Mouse (Mus musculus): ENCODE measurements around the gene Snn. TPM values are rescaled to one million over a fixed set of nuclear protein-coding genes. Genes with fewer than 3 reads are reported as not detected.
"Not testable (repeated sequence)": the region's sequence is repeated elsewhere in the genome, so short reads cannot be mapped to it uniquely, and the experiment has no call there.

Gene Snn
- 31.0 TPM for polyA plus RNA-seq (2012; fragmentation: generic; extraction: Trizol)

DNA sequence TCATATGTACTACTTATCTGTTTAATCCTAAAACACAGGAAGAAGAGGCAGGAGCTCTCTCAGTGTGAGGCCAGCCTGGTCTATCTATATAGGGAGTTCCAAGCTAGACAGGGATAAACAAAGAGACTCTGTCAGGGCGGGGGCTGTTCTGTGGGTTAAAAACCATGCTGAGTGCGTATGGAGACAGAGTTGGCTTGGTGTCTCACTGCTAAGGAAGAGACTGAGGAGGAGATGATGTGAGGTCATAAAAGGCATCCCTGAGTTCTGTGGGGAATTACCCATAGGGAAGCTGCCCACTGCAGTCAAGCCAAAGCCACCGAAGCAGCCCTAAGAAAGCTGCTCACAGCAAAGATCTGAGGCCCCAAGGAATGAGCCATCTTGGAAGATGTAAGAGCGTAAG is at the start of gene Snn:
TSS of gene Snn (plus strand) at position 301 of the 400 bp plus-strand sequence.
- H3K27me3 ChIP-seq (ENCODE audit: control insufficient read depth, insufficient read depth, insufficient read length), result no peaks in the 10 kb centered on the region
- no peak for TF ChIP-seq USF1 (IDR thresholded peaks at IDR 0.05; ENCODE audit: low read depth)
- TF ChIP-seq MYOG (IDR thresholded peaks at IDR 0.05; ENCODE audit: control insufficient read depth in 1 of 3, insufficient read depth in 1 of 3, insufficient read length in 2 of 3, low read depth in 2 of 3), result no peak
- TF ChIP-seq TCF12 (IDR thresholded peaks at IDR 0.05; ENCODE audit: insufficient read depth, poor library complexity, severe bottlenecking), result no peak
- TF ChIP-seq CEBPB (IDR thresholded peaks at IDR 0.05; ENCODE audit: insufficient read depth, poor library complexity, severe bottlenecking), result no peak
- no peak for TF ChIP-seq REST (IDR thresholded peaks at IDR 0.05; ENCODE audit: insufficient read depth, insufficient read length)
- TF ChIP-seq POLR2AphosphoS2 (IDR thresholded peaks at IDR 0.05; ENCODE audit: insufficient read length, low read depth), result no peak
- no peak for TF ChIP-seq E2F4 (IDR thresholded peaks at IDR 0.05; ENCODE audit: insufficient read depth)
- TF ChIP-seq SRF (IDR thresholded peaks at IDR 0.05; ENCODE audit: control insufficient read depth, insufficient read length, low read depth), result no peak
- no peak for TF ChIP-seq TCF3 (IDR thresholded peaks at IDR 0.05; ENCODE audit: insufficient read length, low read depth)
- no peaks in the 10 kb centered on the region for H3K36me3 ChIP-seq (ENCODE audit: control insufficient read depth, insufficient read depth)
- no peak within 1 kb of the TSS for H3ac ChIP-seq (ENCODE audit: control insufficient read depth, insufficient read length)
- no peak within 1 kb of the TSS for H3K4me3 ChIP-seq
- H3K79me2 ChIP-seq (ENCODE audit: control insufficient read depth, insufficient read depth), result no peaks in the 10 kb centered on the region
- no peak within 1 kb of the TSS for H3K4me2 ChIP-seq (ENCODE audit: low read depth)

DNA sequence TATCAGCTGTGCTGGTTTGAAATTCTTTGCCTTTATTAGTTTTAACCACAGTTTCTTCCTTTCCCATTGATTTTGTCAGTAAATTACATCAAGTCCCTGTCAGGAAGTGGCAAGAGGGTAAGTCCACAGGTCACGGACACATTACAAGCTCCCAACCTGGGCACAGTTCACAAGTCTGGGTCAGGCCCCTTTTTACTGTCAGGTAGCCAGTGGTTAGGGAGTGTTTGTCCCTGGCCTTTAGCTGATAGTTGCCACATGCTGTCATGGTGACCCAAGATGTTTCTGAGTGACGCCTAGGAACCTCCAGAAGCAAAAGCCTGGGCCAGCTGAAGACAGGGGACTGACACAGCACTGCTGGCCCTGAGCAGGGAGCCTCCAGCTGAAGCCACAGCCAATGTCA is 49.5 kb upstream of the Snn start:
- Histone ChIP-seq H3K4me3 (no peak overlapping the region), H3K4me2 (ENCODE audit: low read depth) (no peak overlapping the region), H3ac (ENCODE audit: control insufficient read depth, insufficient read length) (no peak overlapping the region), H3K27me3 (ENCODE audit: control insufficient read depth, insufficient read depth, insufficient read length) (no peaks in the 10 kb centered on the region), H3K79me2 (ENCODE audit: control insufficient read depth, insufficient read depth) (no peaks in the 10 kb centered on the region), H3K36me3 (ENCODE audit: control insufficient read depth, insufficient read depth) (no peaks in the 10 kb centered on the region)
- TF ChIP-seq POLR2A (IDR thresholded peaks at IDR 0.05; ENCODE audit: insufficient read length, low read depth) (no peak), MYOD1 (IDR thresholded peaks at IDR 0.05; ENCODE audit: control insufficient read depth in 1 of 3, insufficient read length in 2 of 3, low read depth in 2 of 3) (no peak), CEBPB (IDR thresholded peaks at IDR 0.05; ENCODE audit: insufficient read depth, poor library complexity, severe bottlenecking) (no peak), TCF12 (IDR thresholded peaks at IDR 0.05; ENCODE audit: insufficient read depth, poor library complexity, severe bottlenecking) (no peak), REST (IDR thresholded peaks at IDR 0.05; ENCODE audit: insufficient read depth, insufficient read length) (no peak), TCF3 (IDR thresholded peaks at IDR 0.05; ENCODE audit: insufficient read length, low read depth) (no peak), POLR2AphosphoS2 (IDR thresholded peaks at IDR 0.05; ENCODE audit: insufficient read length, low read depth) (no peak), MYOG (IDR thresholded peaks at IDR 0.05; ENCODE audit: control insufficient read depth in 1 of 3, insufficient read depth in 1 of 3, insufficient read length in 2 of 3, low read depth in 2 of 3) (no peak), MAX (IDR thresholded peaks at IDR 0.05; ENCODE audit: low read depth) (no peak), E2F4 (IDR thresholded peaks at IDR 0.05; ENCODE audit: insufficient read depth) (no peak), SRF (IDR thresholded peaks at IDR 0.05; ENCODE audit: control insufficient read depth, insufficient read length, low read depth) (no peak), USF1 (IDR thresholded peaks at IDR 0.05; ENCODE audit: low read depth) (no peak)

DNA sequence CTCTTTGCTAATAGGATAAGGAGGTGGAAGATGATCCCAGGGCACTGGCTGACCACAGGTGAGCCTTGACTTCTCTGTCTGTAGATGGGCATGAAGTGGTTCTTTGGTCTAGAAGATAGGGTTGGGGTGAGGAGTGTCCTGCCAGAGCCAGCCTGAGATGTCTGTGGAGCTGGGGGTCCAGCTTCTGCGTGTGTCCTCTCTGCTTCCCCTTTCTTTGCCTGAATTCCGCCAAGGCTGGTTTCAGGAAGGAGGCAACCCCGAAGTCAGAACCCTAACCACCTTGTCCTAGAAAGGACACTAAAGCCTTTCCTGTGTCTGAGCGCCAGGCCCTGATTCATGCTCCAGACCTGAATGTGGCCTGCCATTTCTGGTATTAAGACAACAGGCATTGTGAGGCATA is 48.8 kb upstream of the Snn start:
- Histone ChIP-seq H3K79me2 (ENCODE audit: control insufficient read depth, insufficient read depth) (no peaks in the 10 kb centered on the region), H3K4me2 (ENCODE audit: low read depth) (peak overlapping the region; percentile 49), H3K36me3 (ENCODE audit: control insufficient read depth, insufficient read depth) (no peaks in the 10 kb centered on the region), H3ac (ENCODE audit: control insufficient read depth, insufficient read length) (no peak overlapping the region), H3K4me3 (no peak overlapping the region), H3K27me3 (ENCODE audit: control insufficient read depth, insufficient read depth, insufficient read length) (no peaks in the 10 kb centered on the region)
- no peak for TF ChIP-seq CEBPB (IDR thresholded peaks at IDR 0.05; ENCODE audit: insufficient read depth, poor library complexity, severe bottlenecking)
- TF ChIP-seq MAX (IDR thresholded peaks at IDR 0.05; ENCODE audit: low read depth), result no peak
- TF ChIP-seq MYOG (IDR thresholded peaks at IDR 0.05; ENCODE audit: control insufficient read depth in 1 of 3, insufficient read depth in 1 of 3, insufficient read length in 2 of 3, low read depth in 2 of 3), result no peak
- TF ChIP-seq TCF12 (IDR thresholded peaks at IDR 0.05; ENCODE audit: insufficient read depth, poor library complexity, severe bottlenecking), result no peak
- TF ChIP-seq SRF (IDR thresholded peaks at IDR 0.05; ENCODE audit: control insufficient read depth, insufficient read length, low read depth), result no peak
- no peak for TF ChIP-seq POLR2A (IDR thresholded peaks at IDR 0.05; ENCODE audit: insufficient read length, low read depth)
- TF ChIP-seq USF1 (IDR thresholded peaks at IDR 0.05; ENCODE audit: low read depth), result no peak
- no peak for TF ChIP-seq REST (IDR thresholded peaks at IDR 0.05; ENCODE audit: insufficient read depth, insufficient read length)
- no peak for TF ChIP-seq MYOD1 (IDR thresholded peaks at IDR 0.05; ENCODE audit: control insufficient read depth in 1 of 3, insufficient read length in 2 of 3, low read depth in 2 of 3)

DNA sequence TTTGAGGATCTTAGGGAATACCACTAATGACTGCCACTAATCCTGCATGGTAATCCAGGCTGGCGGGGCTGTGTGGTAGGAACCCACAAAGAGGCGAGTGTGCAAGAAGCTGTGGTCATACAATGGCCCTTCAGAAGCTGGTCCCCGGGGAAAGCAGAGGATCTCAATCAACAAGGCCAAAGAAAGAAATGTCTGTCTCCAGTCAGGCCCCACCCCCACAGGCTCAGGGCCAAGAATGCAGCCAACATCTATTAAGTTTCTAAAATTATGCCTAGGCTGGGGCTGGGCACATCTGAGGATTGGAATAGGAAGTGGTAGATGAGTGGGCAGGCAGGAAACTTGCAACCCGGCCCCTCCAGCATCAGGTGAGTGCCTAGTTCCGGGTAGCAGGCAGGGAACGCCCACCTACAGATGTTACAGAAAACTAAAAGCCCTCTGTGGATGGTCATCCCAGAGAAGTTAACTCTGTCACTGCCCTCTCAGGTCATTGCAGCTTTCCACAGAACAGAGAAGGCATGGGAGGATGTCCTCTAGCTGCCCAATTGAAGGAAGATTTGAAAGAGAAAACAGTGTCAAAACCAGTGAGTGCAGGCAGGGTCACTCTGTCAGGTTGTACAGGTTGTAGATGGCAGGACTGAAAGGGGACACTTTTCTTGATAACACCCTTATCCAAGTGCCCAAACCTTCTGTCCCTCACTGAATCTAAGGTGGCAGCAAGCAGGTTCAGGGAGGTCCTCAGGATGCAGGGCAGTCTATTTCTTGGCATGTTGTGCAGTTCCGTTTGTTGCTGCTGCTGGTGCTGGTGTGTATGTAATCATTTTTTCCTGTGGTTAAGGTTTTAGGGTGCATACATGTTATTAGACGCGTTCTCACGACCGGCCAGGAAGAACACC is 47.9 kb upstream of the Snn start:
- Histone ChIP-seq H3K4me2 (ENCODE audit: low read depth) (peak overlapping the region; percentile 49), H3K27me3 (ENCODE audit: control insufficient read depth, insufficient read depth, insufficient read length) (no peaks in the 10 kb centered on the region), H3K4me3 (no peak overlapping the region), H3ac (ENCODE audit: control insufficient read depth, insufficient read length) (no peak overlapping the region), H3K79me2 (ENCODE audit: control insufficient read depth, insufficient read depth) (no peaks in the 10 kb centered on the region), H3K36me3 (ENCODE audit: control insufficient read depth, insufficient read depth) (no peaks in the 10 kb centered on the region)
- TF ChIP-seq MYOG (IDR thresholded peaks at IDR 0.05; ENCODE audit: control insufficient read depth in 1 of 3, insufficient read depth in 1 of 3, insufficient read length in 2 of 3, low read depth in 2 of 3), result peak in 1 of 3 experiments; percentile 26
- no peak for TF ChIP-seq POLR2AphosphoS2 (IDR thresholded peaks at IDR 0.05; ENCODE audit: insufficient read length, low read depth)

DNA sequence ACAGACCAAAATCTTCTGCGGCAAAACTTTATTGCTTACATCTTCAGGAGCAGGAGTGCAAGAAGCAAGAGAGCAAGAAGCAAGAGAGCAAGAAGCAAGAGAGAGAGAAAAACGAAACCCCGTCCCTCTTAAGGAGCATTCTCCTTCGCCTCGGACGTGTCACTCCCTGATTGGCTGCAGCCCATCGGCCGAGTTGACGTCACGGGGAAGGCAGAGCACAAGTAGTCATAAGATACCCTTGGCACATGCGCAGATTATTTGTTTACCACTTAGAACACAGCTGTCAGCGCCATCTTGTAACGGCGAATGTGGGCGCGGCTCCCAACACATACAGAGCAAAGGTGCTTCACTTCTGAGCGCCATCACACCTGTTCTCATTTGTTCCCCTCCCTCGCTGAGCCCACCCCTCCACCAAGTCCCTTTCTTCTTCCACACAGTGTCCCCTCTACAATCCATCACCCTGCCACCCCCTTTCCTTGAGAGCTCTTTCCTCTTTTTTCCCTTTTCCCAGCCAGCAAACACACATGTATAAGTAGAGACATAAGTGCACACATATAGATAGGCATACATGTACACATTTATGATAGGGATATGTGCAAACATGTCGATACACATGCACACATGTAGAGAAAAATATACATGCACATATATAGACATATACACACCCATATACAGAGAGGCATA is 47.1 kb upstream of the Snn start:
- not testable (repeated sequence) for H3K79me2 ChIP-seq (ENCODE audit: control insufficient read depth, insufficient read depth); H3K27me3 ChIP-seq (ENCODE audit: control insufficient read depth, insufficient read depth, insufficient read length); H3ac ChIP-seq (ENCODE audit: control insufficient read depth, insufficient read length); H3K4me3 ChIP-seq; H3K4me2 ChIP-seq (ENCODE audit: low read depth); H3K36me3 ChIP-seq (ENCODE audit: control insufficient read depth, insufficient read depth)
